Mouse (Mus musculus) stomach, postnatal 0 days (tissue): ENCODE measurements at regions not wholly inside any gene's neighbourhood (a gene's known extent, or its start where the extent isn't known, plus 50 kb on each side); places are given as distances from the start of the nearest gene placed in this dataset.

ENCODE experiments used
- ATAC-seq: fragments of 200-750 bp; cut with Nextera tagmentation; 2 replicates; pipeline ENCODE4 v1.8.0; 2017; ENCODE audit not compliant: low FRiP score, low TSS enrichment
- DNase-seq: peaks from one replicate; pipeline ENCODE4 v3.0.0-alpha.2; 2016; ENCODE audit warnings: low spot score
- H3K27ac ChIP-seq: fragments of 300-500 bp; sonication (generic); replicated peaks from 2 replicates; pipeline ENCODE4 v1.5.1; 2014; ENCODE audit warnings: mild to moderate bottlenecking, control low read depth
- H3K27me3 ChIP-seq: fragments of 300-500 bp; sonication (generic); 2 replicates; pipeline ENCODE4 v1.6.1; 2014; ENCODE audit warnings: low read length; ENCODE audit not compliant: control insufficient read depth, insufficient read depth
- H3K36me3 ChIP-seq: fragments of 300-500 bp; sonication (generic); 2 replicates; pipeline ENCODE4 v1.6.1; 2014; ENCODE audit warnings: low read length, mixed read lengths; ENCODE audit not compliant: control insufficient read depth, insufficient read depth
- H3K4me1 ChIP-seq: fragments of 300-500 bp; sonication (generic); replicated peaks from 2 replicates; pipeline ENCODE4 v1.6.1; 2014; ENCODE audit warnings: antibody characterized with exemption; ENCODE audit not compliant: control insufficient read depth, insufficient read depth
- H3K4me2 ChIP-seq: fragments of 300-500 bp; sonication (generic); replicated peaks from 2 replicates; pipeline ENCODE4 v1.6.1; 2014; ENCODE audit warnings: low read depth, mild to moderate bottlenecking, control low read depth, moderate library complexity
- H3K4me3 ChIP-seq: fragments of 300-500 bp; sonication (generic); 2 replicates; pipeline ENCODE4 v1.5.1; 2014; ENCODE audit warnings: low read depth, low read length, control low read depth
- H3K9ac ChIP-seq: fragments of 300-500 bp; sonication (generic); 2 replicates; pipeline ENCODE4 v1.6.1; 2014; ENCODE audit warnings: mild to moderate bottlenecking, low read length, control low read depth, mixed read lengths
- H3K9me3 ChIP-seq: fragments of 300-500 bp; sonication (generic); 2 replicates; pipeline ENCODE4 v1.6.1; 2016; ENCODE audit warnings: low read length; ENCODE audit not compliant: control insufficient read depth
- CTCF ChIP-seq: IDR thresholded peaks from 2 replicates; pipeline ENCODE4 v1.5.1; 2016; ENCODE audit warnings: antibody characterized with exemption, low read depth, mild to moderate bottlenecking, moderate library complexity
- EP300 ChIP-seq: optimal IDR thresholded peaks from 2 replicates; pipeline ENCODE3; 2016; ENCODE audit warnings: antibody characterized with exemption
- WGBS: fragments of 180-500 bp; shearing (Covaris S2); extraction: QIAGEN DNeasy Blood & Tissue Kit; methylation state at CpG from one replicate; pipeline ENCODE4 v1.1.7; 2014; 5-methylcytosine and 5-hydroxymethylcytosine counted together

DNA sequence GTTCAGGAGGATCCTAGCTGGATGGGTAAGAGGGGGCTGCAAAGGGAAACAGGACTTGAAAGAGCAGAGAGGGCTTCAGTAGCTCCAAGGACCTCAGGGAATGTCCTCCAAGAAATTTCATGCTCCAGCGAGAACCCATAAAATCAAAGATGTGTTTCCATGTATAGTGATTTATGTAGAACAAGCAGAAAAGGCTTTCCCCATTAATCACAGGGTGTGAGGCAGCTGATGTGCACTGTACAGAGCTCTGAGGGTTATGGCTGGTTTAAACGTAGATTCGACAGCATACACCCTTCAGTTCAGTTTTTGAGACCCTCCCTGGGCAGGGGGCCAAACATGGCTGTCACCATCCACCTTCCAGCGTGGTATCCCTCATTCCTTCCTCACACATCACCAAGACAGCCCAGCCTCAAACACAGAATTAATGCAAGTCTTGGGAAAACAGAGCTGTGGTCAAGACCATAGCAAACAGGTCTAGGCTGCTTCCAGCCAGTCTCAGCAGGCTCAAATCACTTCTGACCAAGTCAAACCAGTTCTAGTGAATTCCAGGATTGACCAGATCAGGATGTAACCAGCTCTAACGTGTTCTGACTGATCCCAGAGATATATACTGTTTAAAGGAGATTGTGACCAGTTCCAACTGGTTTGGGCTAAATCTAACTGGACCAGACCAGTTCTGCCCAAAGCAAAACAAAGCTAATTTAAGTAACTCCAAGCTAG lies 78.9 kb upstream of the Smad3 start:
- peak; percentile 85 for TF ChIP-seq EP300
- TF ChIP-seq CTCF: no peak
- 41% methylated on average over 5 of the region's 5 CpGs for WGBS
- no peak overlapping the region for H3K9ac ChIP-seq
- H3K9me3 ChIP-seq: no peaks in the 10 kb centered on the region
- ATAC-seq (peak; percentile 83), DNase-seq (peak; percentile 49)
- no peak overlapping the region for H3K4me3 ChIP-seq
- H3K27ac ChIP-seq: peak overlapping the region; percentile 56
- no peak overlapping the region; the same call in 1 of the 2 replicates for H3K4me2 ChIP-seq
- H3K27me3 ChIP-seq: no peaks in the 10 kb centered on the region
- no peaks in the 10 kb centered on the region for H3K36me3 ChIP-seq
- no peaks in the 10 kb centered on the region for H3K4me1 ChIP-seq

DNA sequence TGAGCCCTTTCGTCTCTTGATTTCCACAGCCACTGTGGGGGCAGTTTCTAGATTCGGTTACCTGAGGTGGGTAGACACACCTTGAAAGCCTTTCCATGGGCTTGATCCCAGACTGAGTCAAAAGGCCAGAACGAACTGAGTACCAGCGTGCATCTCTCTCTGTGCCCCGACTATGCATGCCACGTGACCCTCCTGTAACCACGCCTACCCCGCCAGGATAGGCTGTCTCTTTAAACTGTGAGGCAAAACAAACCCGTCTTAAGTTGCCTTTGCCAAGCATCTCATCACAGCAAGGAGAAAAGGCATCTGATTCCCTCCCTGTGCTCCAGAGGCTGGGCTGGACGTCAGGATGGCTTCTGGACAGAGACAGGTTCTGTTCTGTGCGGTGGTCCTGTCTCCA lies 78.2 kb upstream of the Smad3 start:
- Histone ChIP-seq H3K4me3 (no peak overlapping the region), H3K27me3 (no peaks in the 10 kb centered on the region), H3K4me1 (no peaks in the 10 kb centered on the region), H3K36me3 (no peaks in the 10 kb centered on the region), H3K27ac (peak overlapping the region; percentile 56; the same call in 1 of the 2 replicates), H3K9me3 (no peaks in the 10 kb centered on the region), H3K9ac (no peak overlapping the region), H3K4me2 (no peak overlapping the region; the same call in 1 of the 2 replicates)
- WGBS: 51% methylated on average over 11 of the region's 11 CpGs
- DNase-seq (no peak), ATAC-seq (no peak)
- no peak for TF ChIP-seq EP300
- no peak for TF ChIP-seq CTCF

DNA sequence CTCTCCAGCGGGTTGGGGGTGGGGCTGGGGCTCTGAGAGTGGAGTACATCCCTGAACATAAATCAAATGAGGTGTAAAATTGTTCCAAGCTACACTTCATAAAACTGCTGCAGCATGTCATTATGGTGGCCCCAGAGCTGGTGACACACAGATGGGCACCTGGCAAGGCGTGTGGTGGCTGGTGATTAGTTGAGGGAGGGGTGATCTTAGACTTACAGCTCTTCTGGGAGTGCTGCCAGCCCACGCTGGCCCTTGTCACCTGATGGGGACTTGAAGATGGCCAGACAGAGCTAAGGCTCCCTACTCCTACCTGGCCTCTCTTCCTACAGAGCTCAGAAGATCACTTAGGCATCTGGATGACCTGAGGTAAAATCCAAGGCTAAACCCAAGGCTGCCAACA lies 76.6 kb upstream of the Smad3 start:
- H3K27ac ChIP-seq: no peak overlapping the region
- ATAC-seq (no peak), DNase-seq (no peak)
- H3K4me2 ChIP-seq: no peak overlapping the region
- TF ChIP-seq CTCF (no peak), EP300 (no peak)
- H3K27me3 ChIP-seq: no peaks in the 10 kb centered on the region
- H3K9me3 ChIP-seq: no peaks in the 10 kb centered on the region
- no peak overlapping the region for H3K9ac ChIP-seq
- no peaks in the 10 kb centered on the region for H3K36me3 ChIP-seq
- 72% methylated on average over 3 of the region's 3 CpGs for WGBS
- no peak overlapping the region for H3K4me3 ChIP-seq
- H3K4me1 ChIP-seq: no peaks in the 10 kb centered on the region

DNA sequence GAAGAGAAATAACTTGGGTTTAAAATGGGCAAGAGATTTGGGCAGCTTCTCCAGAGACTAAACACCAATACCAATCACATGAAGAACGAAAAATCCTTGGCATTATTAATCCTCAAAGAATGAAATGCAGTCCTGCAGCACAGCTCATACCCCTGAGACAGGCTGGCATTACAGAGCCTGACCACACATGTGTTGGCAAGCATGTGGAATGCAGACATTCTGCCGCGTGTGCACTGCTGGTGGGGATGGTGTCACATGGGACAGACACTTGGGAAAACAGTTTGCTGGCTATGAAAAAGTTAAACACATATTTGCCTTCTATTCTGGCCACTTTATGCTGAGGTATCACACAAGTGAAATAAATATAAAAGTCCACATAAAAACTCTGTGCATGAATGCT lies 60.4 kb upstream of the Smad3 start:
- Histone ChIP-seq H3K9me3 (no peaks in the 10 kb centered on the region), H3K4me3 (no peak overlapping the region), H3K36me3 (no peaks in the 10 kb centered on the region), H3K27me3 (no peaks in the 10 kb centered on the region), H3K27ac (no peak overlapping the region), H3K4me2 (no peak overlapping the region), H3K9ac (no peak overlapping the region), H3K4me1 (no peaks in the 10 kb centered on the region)
- no peak for ATAC-seq
- WGBS: 71% methylated on average over 3 of the region's 3 CpGs
- TF ChIP-seq CTCF (no peak), EP300 (no peak)
- no peak for DNase-seq

DNA sequence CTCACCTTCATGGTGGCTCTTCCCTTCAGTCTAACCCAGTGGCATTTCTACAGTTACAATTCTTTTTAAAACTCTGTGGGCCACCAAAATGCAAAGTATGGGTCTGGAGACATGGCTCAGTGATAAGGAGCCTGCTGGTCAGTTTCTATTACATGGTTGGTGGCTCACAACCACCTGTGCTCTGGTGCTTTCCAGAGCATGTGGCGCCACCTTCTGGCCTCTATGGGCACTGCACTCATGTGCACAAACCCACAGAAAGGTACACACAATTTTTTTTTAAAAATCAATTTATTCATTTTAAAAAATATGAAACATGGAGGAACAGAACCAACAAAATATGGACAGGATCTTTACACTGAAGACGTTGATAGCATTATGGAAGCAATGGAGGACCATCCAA lies 58.7 kb upstream of the Smad3 start:
- Histone ChIP-seq H3K27me3 (no peaks in the 10 kb centered on the region), H3K4me3 (no peak overlapping the region), H3K9me3 (no peaks in the 10 kb centered on the region), H3K27ac (no peak overlapping the region), H3K4me2 (no peak overlapping the region), H3K9ac (no peak overlapping the region), H3K36me3 (no peaks in the 10 kb centered on the region), H3K4me1 (no peaks in the 10 kb centered on the region)
- WGBS: 69% methylated on average over 2 of the region's 2 CpGs
- DNase-seq (no peak), ATAC-seq (no peak)
- TF ChIP-seq EP300 (no peak), CTCF (peak; percentile 61)

DNA sequence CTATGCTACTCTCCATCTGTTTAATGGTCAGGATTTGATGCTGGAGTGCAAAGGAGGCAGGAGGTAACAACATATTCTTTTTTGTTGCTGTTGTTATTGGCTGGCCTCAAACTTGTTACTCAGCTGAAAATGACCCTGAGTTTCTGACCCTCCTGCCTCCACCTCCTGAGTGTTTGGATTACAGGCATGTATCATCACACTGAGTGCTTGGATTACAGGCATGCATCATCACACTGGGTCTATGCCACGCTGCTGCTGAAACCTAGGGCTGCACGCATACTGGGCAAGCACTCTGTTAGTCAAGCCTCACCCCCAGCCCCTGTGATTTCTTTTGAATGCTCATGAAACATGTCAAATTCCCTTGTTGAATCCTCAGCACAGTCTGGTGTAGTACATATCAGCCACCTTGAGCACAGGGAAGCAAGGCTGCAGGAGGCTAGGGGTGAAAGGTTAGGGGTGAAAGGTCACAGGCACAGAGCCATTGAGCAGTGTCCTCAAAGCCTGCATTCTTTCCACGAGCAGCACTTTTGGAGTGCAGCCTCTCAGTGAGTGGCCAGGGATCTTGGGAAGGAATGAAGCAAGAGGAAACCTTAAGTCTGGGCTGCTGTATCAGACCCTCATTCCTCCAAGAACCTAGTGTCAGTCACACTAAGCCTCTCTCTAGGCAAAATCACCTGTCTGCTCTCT lies 52.2 kb upstream of the Smad3 start:
- no peak for TF ChIP-seq EP300
- TF ChIP-seq CTCF: no peak
- ATAC-seq (no peak), DNase-seq (no peak)
- Histone ChIP-seq H3K4me2 (no peak overlapping the region), H3K4me3 (no peak overlapping the region), H3K4me1 (no peaks in the 10 kb centered on the region), H3K27me3 (no peaks in the 10 kb centered on the region), H3K36me3 (no peaks in the 10 kb centered on the region), H3K9me3 (no peaks in the 10 kb centered on the region), H3K27ac (no peak overlapping the region), H3K9ac (no peak overlapping the region)
- WGBS: 42% methylated on average over 3 of the region's 3 CpGs
